Mouse (Mus musculus) ES-E14 (cell line): ENCODE results near the gene Abhd18. TPM values are rescaled to one million over a fixed set of nuclear protein-coding genes. Genes with fewer than 3 reads are reported as not detected.
"Not testable (repeated sequence)": the region's sequence is repeated elsewhere in the genome, so short reads cannot be mapped to it uniquely, and the experiment has no call there.

ENCODE experiments used
- DNase-seq: peaks from one replicate; pipeline ENCODE4 v3.0.0-alpha.2; 2013; ENCODE audit warnings: low read depth, low spot score
- H3K27ac ChIP-seq: 2 replicates; pipeline ENCODE4 v1.5.1; 2012; ENCODE audit warnings: low read depth, mild to moderate bottlenecking, low read length, moderate library complexity, mixed read lengths; ENCODE audit not compliant: poor library complexity, insufficient read depth, severe bottlenecking
- H3K36me3 ChIP-seq: 2 replicates; pipeline ENCODE4 v1.6.1; 2012; ENCODE audit warnings: mild to moderate bottlenecking, low read length, moderate library complexity, mixed read lengths; ENCODE audit not compliant: control insufficient read depth, poor library complexity, insufficient read depth, severe bottlenecking
- H3K4me1 ChIP-seq, 2 experiments: fragments of 150-350 bp in 1 of 2; sonication (generic) in 1 of 2; 2 replicates each; pipeline ENCODE4 v1.6.1; 2012; ENCODE audit warnings: low read length in 2 of 2, mild to moderate bottlenecking in 1 of 2, mixed read lengths in 1 of 2; ENCODE audit not compliant: control insufficient read depth in 2 of 2, insufficient read depth in 2 of 2, poor library complexity in 1 of 2
- H3K4me3 ChIP-seq, 2 experiments: fragments of 150-350 bp in 1 of 2; sonication (generic) in 1 of 2; 2 replicates each; pipeline ENCODE4 v1.5.1; 2012; ENCODE audit warnings: low read length in 2 of 2, low read depth in 1 of 2, mild to moderate bottlenecking in 1 of 2, mixed read lengths in 1 of 2; ENCODE audit not compliant: insufficient read depth in 1 of 2, poor library complexity in 1 of 2, severe bottlenecking in 1 of 2
- H3K9ac ChIP-seq: 2 replicates; pipeline ENCODE4 v1.6.1; 2012; ENCODE audit warnings: low read depth, mild to moderate bottlenecking, low read length, mixed read lengths; ENCODE audit not compliant: poor library complexity, insufficient read depth, severe bottlenecking
- H3K9me3 ChIP-seq: fragments of 150-350 bp; sonication (generic); 2 replicates; pipeline ENCODE4 v1.6.1; 2012; ENCODE audit warnings: low read depth, mild to moderate bottlenecking, low read length; ENCODE audit not compliant: control insufficient read depth, insufficient read depth
- CHD2 ChIP-seq: IDR thresholded peaks from 2 replicates; pipeline ENCODE4 v1.6.1; 2014; ENCODE audit warnings: mild to moderate bottlenecking, low read depth, low read length, inconsistent platforms
- HCFC1 ChIP-seq: IDR thresholded peaks from 2 replicates; pipeline ENCODE4 v1.6.1; 2012; ENCODE audit warnings: low read length, inconsistent platforms, borderline replicate concordance; ENCODE audit not compliant: insufficient read depth
- MAFK ChIP-seq: IDR thresholded peaks from 2 replicates; pipeline ENCODE4 v1.6.1; 2014; ENCODE audit warnings: mild to moderate bottlenecking, low read depth, low read length, inconsistent platforms; ENCODE audit not compliant: insufficient read depth
- ZC3H11A ChIP-seq: IDR thresholded peaks from 2 replicates; pipeline ENCODE4 v1.6.1; 2012; ENCODE audit warnings: low read depth, mild to moderate bottlenecking, inconsistent platforms, low read length, borderline replicate concordance
- ZNF384 ChIP-seq: IDR thresholded peaks from 2 replicates; pipeline ENCODE4 v1.6.1; 2012; ENCODE audit warnings: low read depth, low read length, inconsistent platforms
- in situ Hi-C, 2 experiments: fragments of 600-800 bp; cut with MboI; formaldehyde crosslinking; loops; one replicate each; pipeline ENCODE4 v1.15.1; 2025; ENCODE audit warnings: low sequenced_read_pairs in 2 of 2, inconsistent platforms in 1 of 2; ENCODE audit not compliant: unreplicated experiment in 2 of 2
- total RNA-seq: library from RNA; depleted of rRNA; stranded (reverse); fragments of 300-350 nt; gene quantifications from 2 replicates; pipeline ENCODE4 v1.2.3, GENCODE M21; 2012; rRNA removed

Abhd18 gene
- 1.7 and 3.1 TPM in 2 replicates for total RNA-seq

- in situ Hi-C loops, H3K36me3 ChIP-seq, H3K27ac ChIP-seq, DNase-seq, H3K4me1 ChIP-seq, H3K9me3 ChIP-seq: not testable (repeated sequence)
- Histone ChIP-seq H3K4me3 (peak within 1 kb of the TSS; percentile 64 to 77), H3K9ac (peak within 1 kb of the TSS; percentile 81)
These were observed at the start of gene Abhd18 for GRCm38 (mm10) chr3:40846957-40847017. Gene Abhd18, plus strand, starts transcription at chr3:40846970.

- TF ChIP-seq CHD2 (no peak), MAFK (no peak), ZNF384 (no peak), ZC3H11A (no peak), HCFC1 (no peak)
- no peak overlapping the region for H3K4me3 ChIP-seq
- peaks cover 2 to 4% of the 10 kb centered on the region in 2 experiments; a peak in 3 of 4 replicates for H3K4me1 ChIP-seq
- no peaks in the 10 kb centered on the region for H3K9me3 ChIP-seq
- peaks cover 3% of the 10 kb centered on the region; the same call in 1 of the 2 replicates for H3K36me3 ChIP-seq
- H3K9ac ChIP-seq: no peak overlapping the region
- DNase-seq: no peak
- H3K27ac ChIP-seq: no peak overlapping the region
- in situ Hi-C loops: no loop called here
These were observed 48.7 kb upstream of the Abhd18 start for GRCm38 (mm10) chr3:40798054-40798453.

- in situ Hi-C loops: no loop called here
- no peak for TF ChIP-seq MAFK
- no peak for TF ChIP-seq ZNF384
- no peak for TF ChIP-seq HCFC1
- no peak for TF ChIP-seq ZC3H11A
- TF ChIP-seq CHD2: no peak
- peak; percentile 52 for DNase-seq
These were observed 48.3 kb upstream of the Abhd18 start for GRCm38 (mm10) chr3:40798500-40798899.

GRCm38 (mm10) chr3:40799530-40800372 lies 47.0 kb upstream of the Abhd18 start, which contains the start of gene Plk4:
Gene Plk4, plus strand, starts transcription at chr3:40800019.
- in situ Hi-C loops: no loop called here
- peak within 1 kb of the TSS; percentile 82 to 100 for H3K4me3 ChIP-seq
- H3K27ac ChIP-seq: peak within 1 kb of the TSS; percentile 72
- peak; percentile 90 for DNase-seq
- H3K36me3 ChIP-seq: peaks cover 3% of the 10 kb centered on the region; the same call in 1 of the 2 replicates
- no peaks in the 10 kb centered on the region for H3K9me3 ChIP-seq
- TF ChIP-seq ZC3H11A (no peak), MAFK (no peak), HCFC1 (no peak)
- peak within 1 kb of the TSS; percentile 94 for H3K9ac ChIP-seq
- H3K4me1 ChIP-seq: peaks cover 2 to 4% of the 10 kb centered on the region in 2 experiments; a peak in 3 of 4 replicates

More at GRCm38 (mm10) chr3:40798500-40798899, 48.3 kb upstream of the Abhd18 start:
- no peak overlapping the region for H3K4me3 ChIP-seq
- peaks cover 3% of the 10 kb centered on the region; the same call in 1 of the 2 replicates for H3K36me3 ChIP-seq
- H3K27ac ChIP-seq: no peak overlapping the region
- peaks cover 2 to 4% of the 10 kb centered on the region in 2 experiments; a peak in 3 of 4 replicates for H3K4me1 ChIP-seq
- no peak overlapping the region for H3K9ac ChIP-seq
- no peaks in the 10 kb centered on the region for H3K9me3 ChIP-seq

GRCm38 (mm10) chr3:40800373-40800823 lies 46.4 kb upstream of the Abhd18 start:
- in situ Hi-C loops: no loop called here
- TF ChIP-seq HCFC1 (no peak), ZNF384 (no peak), MAFK (no peak), CHD2 (no peak), ZC3H11A (no peak)
- peak overlapping the region; percentile 94 for H3K9ac ChIP-seq
- H3K27ac ChIP-seq: peak overlapping the region; percentile 72
- DNase-seq: no peak
- peaks cover 2 to 4% of the 10 kb centered on the region in 2 experiments; a peak in 3 of 4 replicates for H3K4me1 ChIP-seq
- peak overlapping the region; percentile 82 to 100 for H3K4me3 ChIP-seq
- H3K36me3 ChIP-seq: peaks cover 7% of the 10 kb centered on the region
- H3K9me3 ChIP-seq: no peaks in the 10 kb centered on the region
